Mouse (Mus musculus) cerebellum, postnatal 14 days (tissue): ENCODE measurements around the gene Sdr39u1.
A peak's percentile ranks its signal among the peaks of the same experiment; 100 is the strongest.

Source experiments
- DNase-seq, 2 experiments: peaks; one replicate each; pipeline ENCODE4 v3.0.0; 2021; ENCODE audit warnings: mixed read lengths in 2 of 2

Sdr39u1 gene

DNA sequence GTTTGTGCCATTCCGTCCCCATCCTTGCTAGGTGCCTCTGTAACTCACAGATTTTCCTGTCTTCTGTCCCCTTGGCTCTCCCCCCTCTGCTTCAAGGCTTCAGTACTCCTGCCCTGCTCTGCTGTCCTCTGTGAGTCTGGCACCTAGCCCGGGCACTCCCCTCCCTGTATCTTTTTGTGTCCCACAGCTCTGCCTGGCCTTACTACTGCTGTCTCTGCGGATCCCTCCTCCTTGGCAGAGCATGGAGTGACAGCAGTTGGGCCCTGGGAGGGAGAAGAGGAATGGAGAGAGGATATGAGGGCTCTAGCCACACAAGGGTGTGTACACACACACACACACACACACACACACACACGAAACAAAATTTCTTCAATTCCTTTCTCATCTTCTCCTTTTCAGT lies 15.9 kb downstream of the Sdr39u1 start, which contains the start of gene Cbln3:
Gene Cbln3, minus strand, starts transcription at position 227 of the 400 bp plus-strand sequence.
- peak; percentile 98 to 99 for DNase-seq

DNA sequence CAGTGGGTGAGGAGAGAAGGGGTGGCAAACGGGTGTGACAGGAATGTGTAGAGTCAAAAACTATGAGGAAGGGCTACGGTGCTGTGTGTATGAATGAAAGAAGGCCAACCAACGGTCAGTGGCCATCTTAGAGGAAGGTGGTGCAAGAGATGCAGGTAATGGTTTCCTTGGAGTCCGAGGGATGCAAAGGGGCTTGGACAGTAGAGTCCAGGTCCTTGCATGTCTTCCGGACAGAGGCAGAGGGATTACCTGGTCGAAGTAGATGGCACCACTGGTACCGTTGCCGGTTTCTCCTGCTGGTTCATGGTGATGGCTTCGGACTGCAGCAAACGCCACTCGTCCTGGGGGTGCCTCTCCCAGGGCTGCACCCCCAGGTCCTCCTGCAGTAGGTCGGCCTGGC lies 16.4 kb downstream of the Sdr39u1 start:
- DNase-seq, result no peak

DNA sequence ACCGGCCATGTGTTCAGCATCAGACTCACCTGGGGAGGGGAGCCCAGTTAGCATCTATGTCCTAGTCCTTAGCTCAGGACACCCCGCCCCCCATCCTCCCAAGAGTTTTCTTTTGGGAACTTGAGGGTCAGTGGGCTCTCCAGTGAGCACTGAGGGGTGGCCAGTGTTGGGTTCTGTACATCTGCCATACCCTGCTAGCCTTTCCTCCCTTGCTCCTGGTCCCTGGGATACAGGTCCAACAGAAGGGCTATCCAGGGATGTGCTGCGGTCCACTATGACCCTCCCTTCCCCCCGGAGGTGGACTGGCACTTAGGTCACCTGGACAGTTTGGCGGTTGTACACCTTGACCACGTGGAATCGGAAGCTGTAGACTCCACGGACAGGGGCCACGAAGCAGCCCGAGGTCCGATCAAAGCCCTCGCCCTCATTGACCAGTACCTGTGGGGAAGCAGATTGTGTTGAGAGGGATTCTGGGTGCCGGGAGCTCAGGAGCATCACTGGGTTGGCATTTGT lies 16.9 kb downstream of the Sdr39u1 start:
- DNase-seq, result peak; percentile 54 to 59

DNA sequence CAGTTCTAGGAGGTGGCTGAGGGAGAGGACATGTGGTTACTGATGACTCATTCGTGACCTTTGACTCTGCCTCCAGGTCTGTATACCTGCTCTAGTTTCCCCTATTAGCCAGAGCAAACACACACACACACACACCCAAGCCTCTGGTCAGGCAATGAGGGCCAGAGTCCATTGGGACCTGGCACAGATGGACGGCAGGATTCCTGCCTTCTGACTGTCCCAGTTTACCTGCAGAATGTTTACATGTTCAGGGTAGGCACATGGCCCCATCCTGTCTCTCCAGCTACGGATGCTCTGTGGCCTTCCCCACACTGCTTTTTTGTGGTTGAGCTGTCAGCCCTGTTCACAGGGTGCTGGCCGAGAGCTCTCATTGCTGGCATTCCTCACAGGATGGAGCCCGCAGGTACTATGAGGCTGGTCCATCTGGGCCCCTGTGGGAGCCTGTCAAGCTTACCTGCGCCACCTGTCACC lies 17.9 kb downstream of the Sdr39u1 start:
- peak; percentile 89 to 93 for DNase-seq

DNA sequence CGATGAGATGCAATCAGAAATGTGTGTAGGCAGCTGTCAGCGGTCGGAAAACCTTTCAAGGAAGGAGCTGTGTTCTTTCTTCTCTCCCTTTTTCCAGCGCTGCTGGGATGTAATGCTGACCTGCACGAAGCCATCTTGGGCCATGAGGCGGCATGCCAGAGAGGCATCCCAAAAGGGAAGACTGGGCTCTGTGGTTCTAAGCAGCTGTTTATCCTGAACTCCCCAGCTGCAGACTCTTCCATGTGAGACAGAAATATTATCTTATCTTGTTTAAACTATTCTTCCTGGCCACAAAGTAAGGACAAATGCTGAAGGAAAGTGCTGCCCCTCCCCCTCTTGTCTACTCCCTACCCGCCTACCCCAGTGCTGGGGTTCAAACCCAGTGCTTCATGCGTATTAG lies 19.1 kb downstream of the Sdr39u1 start:
- peak in 1 of 2 experiments; percentile 32 for DNase-seq

DNA sequence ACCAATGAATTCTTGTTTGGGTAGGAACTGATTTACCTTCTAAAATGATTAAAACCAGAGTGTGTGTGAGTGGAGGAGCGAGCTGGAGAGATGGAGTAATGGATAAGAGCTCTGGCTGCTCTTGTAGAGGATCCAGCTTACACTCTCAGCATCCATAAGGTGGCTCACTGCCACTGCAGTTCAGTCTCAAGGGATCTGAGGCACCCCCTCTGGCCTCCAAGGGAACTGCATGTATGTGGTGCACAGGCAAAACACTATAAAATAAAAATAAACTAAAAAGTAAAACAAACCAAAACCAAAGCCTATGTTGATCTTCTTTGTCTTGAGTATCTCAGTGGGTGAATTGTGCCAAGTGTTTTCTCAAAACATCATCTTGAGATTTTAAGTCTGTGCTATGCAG lies 20.5 kb downstream of the Sdr39u1 start:
- DNase-seq, result peak; percentile 75 to 85

DNA sequence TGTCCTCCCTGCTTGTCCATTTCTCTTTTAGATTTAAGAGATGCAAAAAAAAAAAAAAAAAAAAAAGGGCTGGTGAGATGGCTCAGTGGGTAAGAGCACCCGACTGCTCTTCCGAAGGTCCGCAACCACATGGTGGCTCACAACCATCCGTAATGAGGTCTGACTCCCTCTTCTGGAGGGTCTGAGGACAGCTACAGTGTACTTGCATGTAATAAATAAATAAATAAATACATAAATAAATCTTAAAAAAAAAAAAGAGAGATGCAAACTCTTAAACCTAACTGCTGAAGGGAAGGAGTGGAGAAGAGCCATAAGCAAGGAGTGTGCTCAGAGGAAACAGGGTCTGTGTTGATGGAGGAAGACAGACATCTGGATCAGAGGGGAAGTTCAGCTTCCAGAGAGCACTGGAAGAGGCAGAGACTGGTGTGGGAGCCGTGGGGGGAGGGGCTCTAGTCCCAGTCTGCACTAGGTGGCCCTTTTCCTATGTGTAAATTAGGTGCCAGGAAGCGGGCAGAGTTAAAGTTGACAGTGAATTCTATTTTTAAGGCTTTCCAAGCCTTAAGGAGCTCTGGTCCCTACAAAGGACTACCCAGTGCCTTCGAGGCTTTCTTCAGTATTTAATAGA lies 21.7 kb downstream of the Sdr39u1 start:
- peak in 1 of 2 experiments; percentile 46 for DNase-seq

DNA sequence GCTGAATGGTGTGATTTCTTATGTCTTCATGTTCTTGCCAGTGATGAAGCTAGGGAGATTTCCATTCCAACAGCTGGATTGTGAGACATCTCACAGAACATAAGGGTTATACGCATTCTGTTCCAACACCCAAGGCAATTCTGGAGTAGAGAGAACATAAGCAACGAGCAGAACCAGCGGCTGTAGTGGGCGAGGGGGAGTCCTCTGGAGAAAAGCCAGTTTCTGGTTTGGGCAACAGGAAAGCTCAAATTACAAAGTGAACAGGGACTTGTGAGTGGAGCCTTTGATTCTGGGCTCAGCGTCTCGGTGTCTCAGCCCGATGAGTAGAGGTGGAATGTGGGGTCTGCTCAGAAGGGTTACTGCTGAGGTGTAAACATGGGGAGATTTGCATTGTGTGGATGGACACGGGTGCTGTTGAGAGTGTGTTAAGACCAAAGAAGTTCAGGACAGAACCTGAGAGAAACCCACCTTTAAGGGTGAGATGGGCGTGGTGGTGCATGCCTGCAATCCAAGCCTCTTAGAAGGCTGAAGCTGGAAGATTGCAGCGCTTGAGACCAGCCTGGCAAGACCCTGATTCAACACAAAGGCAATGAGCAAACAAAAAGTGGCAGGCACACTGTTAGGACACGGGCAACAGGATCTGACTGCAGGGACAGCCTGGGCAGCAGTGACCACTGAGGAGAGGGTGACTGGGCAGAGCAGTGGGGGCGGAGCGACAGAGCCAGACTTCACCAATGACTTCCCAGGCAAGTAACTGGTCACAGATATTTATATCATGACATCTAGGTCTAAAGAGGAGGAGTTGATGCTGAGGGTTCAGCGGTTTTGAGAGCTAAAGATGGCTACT lies 22.4 kb downstream of the Sdr39u1 start:
- DNase-seq, result peak; percentile 55 to 62

DNA sequence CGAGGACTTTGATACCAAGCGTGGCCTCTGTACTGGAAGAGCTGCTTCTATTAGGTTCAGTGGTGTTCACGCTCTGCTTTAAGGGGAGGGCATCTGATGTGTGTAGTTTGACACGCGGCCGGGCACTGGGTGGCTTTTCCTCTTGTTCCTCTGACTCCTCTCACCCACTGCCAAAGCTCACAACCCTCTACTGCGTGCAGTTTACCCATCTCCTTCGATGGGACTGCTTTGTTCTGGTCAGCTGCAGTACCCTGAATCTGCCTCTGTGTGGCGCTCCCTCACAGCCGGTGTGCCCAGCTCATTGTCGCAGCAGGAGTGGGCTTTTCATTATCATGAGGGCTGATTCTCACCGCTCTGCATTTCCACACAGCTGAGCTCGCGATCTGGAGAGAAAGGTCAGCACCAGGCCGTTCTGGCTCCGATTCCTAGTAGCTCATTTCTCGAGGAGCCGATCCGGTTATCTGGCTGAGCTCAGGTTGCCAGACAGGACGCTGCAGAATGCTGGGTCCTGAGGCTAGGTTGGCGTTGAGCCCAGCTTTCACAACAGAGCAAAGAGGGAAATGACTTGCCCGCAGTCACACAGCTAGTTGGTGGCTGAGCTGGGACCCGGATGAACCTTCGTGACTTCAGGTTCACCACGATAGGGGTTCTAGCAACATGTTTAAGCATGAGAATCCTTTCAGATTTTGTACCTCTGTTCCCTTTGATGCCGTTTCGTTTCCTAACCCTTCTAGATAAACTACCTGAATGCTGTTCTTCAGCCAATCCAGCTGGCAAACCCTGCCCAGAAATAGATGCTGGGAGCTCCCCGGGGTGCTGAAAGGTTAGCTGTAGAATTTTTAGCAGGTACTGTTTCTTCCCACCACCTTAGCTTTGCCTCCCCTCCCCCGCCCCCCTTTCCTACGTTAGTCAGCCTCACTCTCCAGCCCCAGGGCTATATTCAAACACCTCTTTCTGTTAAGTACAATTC lies 26.1 kb downstream of the Sdr39u1 start:
- peak; percentile 94 to 96 for DNase-seq

DNA sequence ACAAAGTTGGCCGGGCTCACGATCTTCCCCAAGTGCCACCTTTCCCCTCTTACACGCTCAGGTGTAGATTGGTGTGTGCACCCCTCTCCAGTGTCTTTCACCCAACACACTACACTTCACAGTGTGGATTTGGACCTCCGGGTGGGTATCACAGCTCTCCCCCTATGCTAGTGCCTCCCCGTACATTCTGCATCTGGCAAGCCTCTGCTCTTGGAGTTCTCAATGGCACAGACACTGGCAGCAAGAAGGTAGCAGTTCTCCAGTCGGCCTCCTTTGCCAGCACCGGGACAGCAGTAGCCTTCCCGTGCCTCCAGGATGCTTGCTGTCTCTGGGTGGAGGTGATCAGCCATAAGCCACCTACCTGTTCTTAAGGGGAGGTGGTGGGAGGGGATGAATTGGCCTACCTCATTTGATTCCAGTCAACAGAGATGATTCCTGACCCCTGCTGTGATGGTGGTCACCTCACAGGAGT lies 26.8 kb downstream of the Sdr39u1 start:
- DNase-seq, result no peak

DNA sequence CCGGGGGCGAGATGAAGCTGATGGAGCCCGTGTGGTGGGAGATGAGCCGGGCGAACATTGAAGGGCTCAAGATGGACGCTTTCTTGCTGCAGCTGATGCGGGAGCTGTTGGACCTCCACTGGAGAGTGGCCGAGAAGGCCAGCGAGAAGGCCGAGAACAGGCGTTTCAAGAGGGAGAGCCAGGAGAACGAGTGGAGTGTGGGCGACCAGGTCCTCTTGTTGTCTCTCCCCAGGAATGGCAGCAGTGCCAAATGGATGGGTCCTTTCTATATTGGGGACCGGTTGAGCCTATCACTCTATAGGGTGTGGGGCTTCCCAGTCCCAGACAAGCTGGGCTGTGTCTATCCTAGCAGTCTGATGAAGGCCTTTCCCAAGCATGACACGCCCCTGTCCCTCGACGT lies 27.5 kb downstream of the Sdr39u1 start:
- peak in 1 of 2 experiments; percentile 23 for DNase-seq

DNA sequence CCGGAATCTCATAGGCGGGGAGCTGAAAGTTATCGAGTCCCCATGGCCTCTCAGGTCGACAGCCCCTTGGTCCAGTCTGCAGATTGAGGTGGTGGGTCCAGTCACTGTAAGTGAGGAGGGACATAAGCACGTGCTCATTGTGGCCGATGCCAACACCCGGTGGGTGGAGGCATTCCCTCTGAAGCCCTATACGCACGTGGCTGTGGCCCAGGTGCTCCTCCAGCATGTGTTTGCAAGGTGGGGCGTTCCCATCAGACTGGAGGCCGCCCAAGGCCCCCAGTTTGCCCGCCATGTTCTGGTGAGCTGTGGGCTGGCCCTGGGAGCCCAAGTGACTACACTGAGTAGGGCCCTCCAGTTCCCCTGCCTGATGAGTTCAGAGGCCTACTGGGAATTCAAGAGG lies 28.1 kb downstream of the Sdr39u1 start:
- DNase-seq, result peak in 1 of 2 experiments; percentile 13

DNA sequence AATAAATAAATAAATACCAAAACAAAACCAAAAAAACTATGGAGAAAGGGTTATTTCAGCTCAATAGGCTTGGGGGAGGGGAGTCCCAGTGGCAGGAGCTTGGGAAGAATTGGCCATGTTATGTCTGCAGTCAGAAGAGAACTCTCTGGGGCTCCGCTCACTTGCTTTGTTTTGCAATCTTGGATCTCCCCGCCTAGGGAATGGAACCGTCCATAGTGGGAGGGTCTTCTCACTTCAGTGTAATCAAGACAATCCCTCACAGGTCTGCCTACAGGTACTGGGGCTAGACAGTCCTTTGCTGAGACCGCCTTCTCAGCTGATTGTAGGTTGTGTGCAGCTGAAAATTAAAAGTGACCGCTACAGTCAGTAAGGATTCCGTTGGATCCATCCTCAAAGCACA lies 30.6 kb downstream of the Sdr39u1 start:
- no peak for DNase-seq

DNA sequence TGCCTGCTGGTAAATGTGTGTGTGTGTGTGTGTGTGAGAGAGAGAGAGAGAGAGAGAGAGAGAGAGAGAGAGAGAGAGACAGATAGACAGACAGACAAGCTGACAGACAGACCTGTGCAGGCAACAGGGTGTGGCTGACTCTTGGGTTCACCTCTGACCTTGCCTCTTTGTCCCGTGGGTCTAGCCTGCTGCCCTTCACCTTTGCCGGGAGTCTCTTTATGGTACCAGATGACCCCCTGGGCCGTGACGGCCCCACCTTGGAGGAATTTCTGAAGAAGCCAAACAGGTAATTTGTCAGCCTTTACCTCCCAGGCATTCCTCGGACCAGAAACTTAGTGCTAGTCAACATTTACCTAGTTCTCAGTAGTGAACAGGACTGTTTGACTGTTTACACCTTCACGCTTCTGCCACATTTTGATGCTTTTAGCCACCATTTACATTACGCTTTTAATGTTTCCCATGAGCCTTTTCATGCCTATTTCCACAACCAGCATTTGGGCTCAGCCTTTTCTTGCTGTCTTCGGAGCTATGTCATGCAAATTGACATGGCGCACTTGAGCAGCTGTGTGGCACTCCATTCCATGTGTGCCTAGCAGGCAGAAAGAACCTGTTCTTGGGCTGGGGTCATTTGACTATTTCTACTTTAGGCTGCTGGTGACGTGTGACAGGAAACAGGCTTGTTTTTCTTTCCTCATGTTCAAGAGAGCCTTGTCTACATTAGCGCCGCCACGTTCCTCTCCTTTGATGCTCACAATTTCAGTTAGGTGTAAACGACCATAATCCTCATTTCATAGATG lies 31.7 kb downstream of the Sdr39u1 start:
- no peak for DNase-seq

DNA sequence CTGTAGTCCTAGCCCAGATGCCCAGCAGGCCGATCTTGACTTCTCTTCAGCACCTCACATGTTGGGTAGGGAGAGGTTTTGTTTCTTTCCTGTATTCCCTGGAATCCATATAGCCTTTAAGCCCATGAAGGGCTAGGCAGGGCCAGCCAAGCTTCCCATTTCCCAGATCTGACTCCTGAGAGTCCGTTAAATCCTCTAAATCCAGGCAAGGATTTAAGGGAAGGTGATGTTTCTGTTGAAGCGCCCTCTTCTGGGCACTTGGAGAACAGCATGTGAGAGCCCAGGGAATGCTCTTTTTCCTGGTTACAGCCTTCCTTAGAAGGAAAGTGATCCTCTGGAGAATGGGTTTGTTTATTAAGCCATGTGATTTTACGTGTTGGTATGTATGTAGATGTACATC lies 33.1 kb downstream of the Sdr39u1 start:
- DNase-seq, result peak; percentile 79 to 86

DNA sequence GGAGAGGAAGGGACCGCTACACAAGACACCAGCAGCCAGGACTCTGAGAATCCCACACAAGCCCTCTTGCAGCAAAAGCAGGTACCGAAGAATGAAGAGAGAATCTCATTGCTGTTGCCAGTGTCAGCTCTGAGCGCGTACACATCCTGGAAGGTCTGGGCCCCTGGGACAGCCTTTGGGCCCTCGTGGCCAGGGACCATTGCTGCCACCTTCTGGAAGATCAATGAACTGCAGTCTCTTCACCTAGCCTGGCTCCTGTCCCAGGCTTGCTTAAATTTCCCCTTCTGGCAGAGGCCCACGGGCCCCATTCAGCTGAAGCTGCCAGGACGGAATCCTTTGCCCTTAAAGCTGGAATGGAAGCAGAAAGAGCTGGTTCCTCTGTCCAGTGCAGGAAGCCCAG lies 36.3 kb downstream of the Sdr39u1 start:
- peak; percentile 84 to 85 for DNase-seq

DNA sequence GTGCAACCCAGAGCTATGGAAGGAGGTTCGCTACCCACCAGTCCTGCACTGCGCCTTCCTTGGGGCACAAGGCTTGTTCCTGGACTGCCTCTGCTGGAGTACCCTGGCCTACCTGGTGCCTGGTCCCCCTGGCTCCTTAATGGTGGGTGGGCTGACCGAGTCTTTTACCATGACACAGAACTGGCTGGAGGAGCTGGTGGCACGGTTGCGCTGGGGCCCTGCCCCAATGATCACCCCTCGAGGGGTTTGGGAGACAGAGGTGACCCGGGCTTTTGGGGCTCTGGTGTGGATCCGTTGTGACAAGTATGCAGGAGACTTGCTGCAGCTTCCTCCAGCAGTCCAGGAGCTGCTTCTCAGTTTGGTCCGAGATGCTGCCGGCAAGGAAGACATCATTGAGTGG lies 37.1 kb downstream of the Sdr39u1 start:
- DNase-seq, result no peak

DNA sequence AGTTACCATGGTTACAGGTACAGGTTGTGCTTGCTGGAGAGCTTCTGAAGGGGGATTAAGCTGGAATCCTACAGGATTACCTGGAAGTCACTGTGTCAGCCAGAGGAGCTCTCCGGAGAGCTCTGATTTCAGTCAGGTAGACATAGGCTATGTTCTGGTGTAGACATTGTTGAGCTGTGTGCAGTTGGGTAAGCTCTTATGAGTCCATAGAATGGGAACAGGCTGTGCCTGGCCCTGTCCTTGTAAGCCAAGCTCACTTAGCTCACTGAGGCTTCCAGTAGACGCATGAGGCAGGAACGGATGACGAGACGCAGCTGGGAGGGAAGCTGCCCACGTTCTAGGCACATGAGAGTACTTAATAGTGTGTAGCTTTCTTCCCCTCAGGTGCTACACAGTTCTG lies 37.9 kb downstream of the Sdr39u1 start:
- DNase-seq, result no peak

DNA sequence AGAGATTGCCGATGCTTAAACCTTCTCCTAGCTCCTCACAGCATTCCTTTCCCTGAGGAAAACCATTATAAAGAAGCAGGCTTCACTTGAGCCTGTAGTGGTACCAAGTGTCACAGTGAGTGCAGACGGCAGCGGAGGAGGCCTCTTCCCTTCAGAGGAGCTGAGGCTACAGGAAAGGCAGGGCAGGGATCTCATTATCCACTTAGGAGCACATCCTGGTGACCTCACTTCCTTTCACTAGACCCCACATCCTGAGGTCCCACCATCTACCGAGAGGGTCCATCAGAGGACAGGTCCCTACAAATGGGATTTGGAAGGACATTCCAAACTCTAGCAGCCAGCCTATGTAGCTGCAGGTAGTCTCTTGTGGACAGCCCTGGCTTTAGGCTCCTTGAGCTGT lies 42.5 kb downstream of the Sdr39u1 start:
- no peak for DNase-seq

DNA sequence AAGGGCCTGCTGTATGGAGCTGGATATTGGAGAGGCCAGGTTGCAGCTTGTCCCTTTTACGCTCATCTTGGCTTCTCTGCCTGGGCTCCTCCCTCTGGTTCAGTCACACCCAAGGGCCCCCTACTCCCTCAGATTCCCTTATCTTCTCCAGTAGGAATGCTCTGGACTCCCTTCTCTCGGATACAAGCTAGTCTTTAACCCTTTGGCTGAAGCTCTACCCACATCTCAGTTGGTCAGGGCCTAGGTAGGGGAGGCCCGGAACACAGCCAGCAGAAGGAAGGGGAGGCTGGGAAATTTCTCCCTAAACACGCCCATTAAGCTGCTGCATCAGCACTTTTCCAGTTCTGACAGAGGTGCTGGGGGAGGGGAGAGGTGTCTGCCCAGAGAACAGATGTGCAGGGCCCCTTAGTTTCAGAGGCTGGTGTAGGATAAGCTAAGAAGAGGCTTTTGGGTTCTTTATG lies 45.0 kb downstream of the Sdr39u1 start:
- DNase-seq, result no peak

DNA sequence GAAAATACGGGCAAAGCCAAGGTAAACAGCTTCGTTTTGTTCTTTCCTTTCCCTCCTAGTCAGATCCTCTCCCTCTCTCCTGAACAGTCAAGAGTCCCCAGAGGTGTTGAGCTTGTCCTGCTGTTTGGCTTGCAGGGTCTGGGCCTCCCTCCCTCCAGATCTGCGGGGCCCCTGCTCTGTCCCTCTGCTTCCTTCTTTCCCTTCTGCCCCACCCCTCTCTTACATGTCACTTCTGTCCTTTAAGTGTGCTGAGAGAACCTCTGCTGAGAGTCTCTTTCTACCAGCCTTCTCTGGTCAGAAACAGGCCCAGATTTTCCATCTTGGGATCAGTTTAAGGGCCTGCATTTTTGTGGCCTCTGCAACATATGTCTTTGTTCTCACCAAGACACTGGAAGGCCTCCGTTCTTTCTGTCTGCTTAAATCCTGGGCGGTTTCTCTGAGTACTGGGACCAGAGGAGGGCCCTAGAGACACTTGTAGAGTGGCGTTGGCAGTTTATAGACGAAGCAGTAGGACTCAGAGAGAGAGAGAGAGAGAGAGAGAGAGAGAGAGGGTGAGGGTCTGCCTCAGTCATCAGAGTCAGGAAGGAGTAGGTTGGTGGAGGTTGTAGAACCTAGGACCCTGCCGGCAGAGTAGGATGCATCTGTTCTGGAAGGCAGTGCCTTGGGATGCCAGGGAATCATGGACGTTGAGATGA lies 45.5 kb downstream of the Sdr39u1 start:
- no peak for DNase-seq
